Mouse (Mus musculus) heart, embryonic 13.5 days (tissue): ENCODE measurements around the gene Pcgf1. TPM values are rescaled to one million over a fixed set of nuclear protein-coding genes. Genes with fewer than 3 reads are reported as not detected.

Experiments used
- ATAC-seq: fragments of 200-750 bp; cut with Nextera tagmentation; 2 replicates; pipeline ENCODE4 v1.8.0; 2017; ENCODE audit warnings: moderate TSS enrichment; ENCODE audit not compliant: insufficient number of reproducible peaks, low FRiP score, low TSS enrichment; ENCODE audit errors: extremely low read depth
- H3K27ac ChIP-seq: fragments of 300-500 bp; sonication (generic); replicated peaks from 2 replicates; pipeline ENCODE4 v1.5.1; 2015; ENCODE audit warnings: moderate library complexity, mild to moderate bottlenecking, inconsistent platforms
- H3K27me3 ChIP-seq: fragments of 300-500 bp; sonication (generic); replicated peaks from 2 replicates; pipeline ENCODE4 v1.6.1; 2015; ENCODE audit warnings: mild to moderate bottlenecking, inconsistent platforms
- H3K36me3 ChIP-seq: fragments of 300-500 bp; sonication (generic); 2 replicates; pipeline ENCODE4 v1.6.1; 2015; ENCODE audit warnings: mild to moderate bottlenecking, inconsistent platforms
- H3K4me1 ChIP-seq: fragments of 300-500 bp; sonication (generic); 2 replicates; pipeline ENCODE4 v1.6.1; 2015; ENCODE audit warnings: inconsistent platforms
- H3K4me2 ChIP-seq: fragments of 300-500 bp; sonication (generic); 2 replicates; pipeline ENCODE4 v1.6.1; 2015; ENCODE audit warnings: inconsistent platforms, mild to moderate bottlenecking, moderate library complexity
- H3K4me3 ChIP-seq: fragments of 300-500 bp; sonication (generic); 2 replicates; pipeline ENCODE4 v1.5.1; 2015; ENCODE audit warnings: moderate library complexity, mild to moderate bottlenecking, inconsistent platforms
- H3K9ac ChIP-seq: fragments of 300-500 bp; sonication (generic); 2 replicates; pipeline ENCODE4 v1.6.1; 2015; ENCODE audit warnings: inconsistent platforms, mild to moderate bottlenecking, moderate library complexity
- H3K9me3 ChIP-seq: fragments of 300-500 bp; sonication (generic); 2 replicates; pipeline ENCODE4 v1.6.1; 2016; ENCODE audit warnings: inconsistent platforms
- WGBS: fragments of 180-500 bp; shearing (Covaris S2); methylation state at CpG from one replicate; pipeline ENCODE4 v1.1.7; 2015; ENCODE audit warnings: mixed read lengths; 5-methylcytosine and 5-hydroxymethylcytosine counted together
- polyA plus RNA-seq: library from polyadenylated mRNA; unstranded; fragments of >200 nt; fragmentation: Nextera tagmentation; extraction: Ambion mirVana; gene quantifications from 2 replicates; pipeline ENCODE4 v1.2.1, GENCODE M21; 2015

Gene Pcgf1
- polyA plus RNA-seq: 14.8 and 19.5 TPM in 2 replicates

GRCm38 (mm10) chr6:83077630-83078323 is at the start of gene Pcgf1:
Pcgf1 (plus strand) TSS chr6:83077869.
- no peaks in the 10 kb centered on the region for H3K9me3 ChIP-seq
- H3K4me2 ChIP-seq: peak within 1 kb of the TSS; percentile 100
- peaks cover 61% of the 10 kb centered on the region for H3K27me3 ChIP-seq
- peak within 1 kb of the TSS; percentile 72 for H3K27ac ChIP-seq
- peak; percentile 84 for ATAC-seq
- peak within 1 kb of the TSS; percentile 92 for H3K9ac ChIP-seq
- peaks cover 14% of the 10 kb centered on the region for H3K4me1 ChIP-seq
- peaks cover 29% of the 10 kb centered on the region for H3K36me3 ChIP-seq
- H3K4me3 ChIP-seq: peak within 1 kb of the TSS; percentile 80
- WGBS: under 1% methylated on average over 54 of the region's 54 CpGs

- WGBS: 28% methylated on average over 10 of the region's 10 CpGs
- 0 out of 2 replicates have a peak overlapping the region, but pooled peaks have one; percentile 36 for H3K27ac ChIP-seq
- H3K27me3 ChIP-seq: peaks cover 68% of the 10 kb centered on the region
- H3K36me3 ChIP-seq: peaks cover 8% of the 10 kb centered on the region; the same call in 1 of the 2 replicates
- H3K4me3 ChIP-seq: no peak overlapping the region
- no peak overlapping the region for H3K4me2 ChIP-seq
- H3K4me1 ChIP-seq: peaks cover 49% of the 10 kb centered on the region
- no peak for ATAC-seq
- H3K9ac ChIP-seq: no peak overlapping the region
- H3K9me3 ChIP-seq: no peaks in the 10 kb centered on the region
Observed at GRCm38 (mm10) chr6:83029777-83030176, 47.9 kb upstream of the Pcgf1 start.

GRCm38 (mm10) chr6:83031111-83031510 is 46.6 kb upstream of the Pcgf1 start:
- peaks cover 80% of the 10 kb centered on the region for H3K27me3 ChIP-seq
- H3K4me3 ChIP-seq: no peak overlapping the region
- H3K27ac ChIP-seq: no peak overlapping the region
- H3K4me1 ChIP-seq: peaks cover 58% of the 10 kb centered on the region
- H3K9me3 ChIP-seq: no peaks in the 10 kb centered on the region
- H3K4me2 ChIP-seq: no peak overlapping the region
- 75% methylated on average over 7 of the region's 7 CpGs for WGBS
- peaks cover 8% of the 10 kb centered on the region; the same call in 1 of the 2 replicates for H3K36me3 ChIP-seq
- no peak for ATAC-seq
- H3K9ac ChIP-seq: no peak overlapping the region

- Histone ChIP-seq H3K4me3 (peak overlapping the region; percentile 77), H3K36me3 (peaks cover 8% of the 10 kb centered on the region; the same call in 1 of the 2 replicates), H3K9me3 (no peaks in the 10 kb centered on the region), H3K4me1 (peaks cover 58% of the 10 kb centered on the region), H3K4me2 (peak overlapping the region; percentile 87), H3K9ac (peak overlapping the region; percentile 83), H3K27ac (no peak overlapping the region), H3K27me3 (peaks cover 78% of the 10 kb centered on the region)
- 42% methylated on average over 18 of the region's 18 CpGs for WGBS
- ATAC-seq: no peak
Observed at GRCm38 (mm10) chr6:83031921-83032590, 45.6 kb upstream of the Pcgf1 start.

- Histone ChIP-seq H3K4me2 (peak overlapping the region; percentile 87), H3K27ac (peak overlapping the region; percentile 90), H3K9ac (peak overlapping the region; percentile 83), H3K27me3 (peaks cover 79% of the 10 kb centered on the region), H3K36me3 (peaks cover 8% of the 10 kb centered on the region; the same call in 1 of the 2 replicates), H3K9me3 (no peaks in the 10 kb centered on the region), H3K4me1 (peaks cover 53% of the 10 kb centered on the region), H3K4me3 (peak overlapping the region; percentile 77)
- ATAC-seq: peak; percentile 33; the same call in 1 of the 2 replicates
- under 1% methylated on average over 31 of the region's 31 CpGs for WGBS
Observed at GRCm38 (mm10) chr6:83032769-83033191, 44.9 kb upstream of the Pcgf1 start.

GRCm38 (mm10) chr6:83033249-83034185 is 44.2 kb upstream of the Pcgf1 start, which contains the start of the genes Dok1 and Loxl3:
Dok1 (minus strand) TSS chr6:83033471.
Loxl3 (plus strand) TSS chr6:83034173.
- Histone ChIP-seq H3K27ac (peak within 1 kb of the TSS; percentile 90), H3K27me3 (peaks cover 78% of the 10 kb centered on the region), H3K9me3 (no peaks in the 10 kb centered on the region), H3K36me3 (peaks cover 8% of the 10 kb centered on the region; the same call in 1 of the 2 replicates), H3K4me1 (peaks cover 53% of the 10 kb centered on the region), H3K4me3 (peak within 1 kb of the TSS; percentile 77), H3K9ac (peak within 1 kb of the TSS; percentile 83), H3K4me2 (peak within 1 kb of the TSS; percentile 87)
- ATAC-seq: peak; percentile 64; the same call in 1 of the 2 replicates
- under 1% methylated on average over 51 of the region's 51 CpGs for WGBS

- H3K9ac ChIP-seq: peak overlapping the region; percentile 83
- 34% methylated on average over 5 of the region's 5 CpGs for WGBS
- ATAC-seq: no peak
- peak overlapping the region; percentile 87 for H3K4me2 ChIP-seq
- H3K4me1 ChIP-seq: peaks cover 58% of the 10 kb centered on the region
- peaks cover 68% of the 10 kb centered on the region for H3K27me3 ChIP-seq
- peaks cover 8% of the 10 kb centered on the region; the same call in 1 of the 2 replicates for H3K36me3 ChIP-seq
- H3K27ac ChIP-seq: peak overlapping the region; percentile 90
- H3K4me3 ChIP-seq: peak overlapping the region; percentile 77
- H3K9me3 ChIP-seq: no peaks in the 10 kb centered on the region
Observed at GRCm38 (mm10) chr6:83034463-83035055, 43.1 kb upstream of the Pcgf1 start.

- WGBS: 62% methylated on average over 8 of the region's 8 CpGs
- no peak overlapping the region for H3K4me2 ChIP-seq
- no peak overlapping the region for H3K9ac ChIP-seq
- H3K27me3 ChIP-seq: peaks cover 62% of the 10 kb centered on the region
- peaks cover 36% of the 10 kb centered on the region for H3K4me1 ChIP-seq
- H3K27ac ChIP-seq: no peak overlapping the region
- ATAC-seq: no peak
- H3K9me3 ChIP-seq: no peaks in the 10 kb centered on the region
- no peak overlapping the region for H3K4me3 ChIP-seq
- no peaks in the 10 kb centered on the region for H3K36me3 ChIP-seq
Observed at GRCm38 (mm10) chr6:83037188-83037587, 40.5 kb upstream of the Pcgf1 start.

- no peak; the same call in 1 of the 2 replicates for ATAC-seq
- 13% methylated on average over 24 of the region's 24 CpGs for WGBS
- H3K27me3 ChIP-seq: peaks cover 70% of the 10 kb centered on the region
- peaks cover 35% of the 10 kb centered on the region for H3K4me1 ChIP-seq
- H3K9me3 ChIP-seq: no peaks in the 10 kb centered on the region
- H3K27ac ChIP-seq: 0 out of 2 replicates have a peak overlapping the region, but pooled peaks have one; percentile 17
- H3K4me2 ChIP-seq: peak overlapping the region; percentile 67
- H3K9ac ChIP-seq: peak overlapping the region; percentile 62
- no peaks in the 10 kb centered on the region for H3K36me3 ChIP-seq
- H3K4me3 ChIP-seq: peak overlapping the region; percentile 35
Observed at GRCm38 (mm10) chr6:83038496-83039012, 39.1 kb upstream of the Pcgf1 start.

GRCm38 (mm10) chr6:83040601-83041000 is 37.1 kb upstream of the Pcgf1 start:
- H3K36me3 ChIP-seq: no peaks in the 10 kb centered on the region
- no peak overlapping the region for H3K4me3 ChIP-seq
- H3K27ac ChIP-seq: no peak overlapping the region
- H3K4me1 ChIP-seq: peaks cover 32% of the 10 kb centered on the region
- no peak overlapping the region for H3K9ac ChIP-seq
- ATAC-seq: no peak
- peaks cover 59% of the 10 kb centered on the region for H3K27me3 ChIP-seq
- no peaks in the 10 kb centered on the region for H3K9me3 ChIP-seq
- no peak overlapping the region for H3K4me2 ChIP-seq
- WGBS: 74% methylated on average over 5 of the region's 5 CpGs
